Mouse (Mus musculus) neutrophil, adult 5-6 weeks (primary cell): ENCODE results near the gene Uba3. TPM values are rescaled to one million over a fixed set of nuclear protein-coding genes. Genes with fewer than 3 reads are reported as not detected.

ENCODE experiments used
- ATAC-seq: fragments of 151-379, 151-347 bp; 2 replicates; pipeline ENCODE4 v1.8.0; 2017; ENCODE audit warnings: mild to moderate bottlenecking, moderate TSS enrichment; ENCODE audit not compliant: insufficient number of reproducible peaks, poor library complexity, low FRiP score, severe bottlenecking; ENCODE audit errors: extremely low read depth
- total RNA-seq: library from RNA; stranded (forward); fragments of 200-1000 nt; gene quantifications from 2 replicates; pipeline ENCODE4 v1.2.3, GENCODE M21; 2017

Gene Uba3
- total RNA-seq, 1 experiment from 2014 or later: 68.9 TPM

DNA sequence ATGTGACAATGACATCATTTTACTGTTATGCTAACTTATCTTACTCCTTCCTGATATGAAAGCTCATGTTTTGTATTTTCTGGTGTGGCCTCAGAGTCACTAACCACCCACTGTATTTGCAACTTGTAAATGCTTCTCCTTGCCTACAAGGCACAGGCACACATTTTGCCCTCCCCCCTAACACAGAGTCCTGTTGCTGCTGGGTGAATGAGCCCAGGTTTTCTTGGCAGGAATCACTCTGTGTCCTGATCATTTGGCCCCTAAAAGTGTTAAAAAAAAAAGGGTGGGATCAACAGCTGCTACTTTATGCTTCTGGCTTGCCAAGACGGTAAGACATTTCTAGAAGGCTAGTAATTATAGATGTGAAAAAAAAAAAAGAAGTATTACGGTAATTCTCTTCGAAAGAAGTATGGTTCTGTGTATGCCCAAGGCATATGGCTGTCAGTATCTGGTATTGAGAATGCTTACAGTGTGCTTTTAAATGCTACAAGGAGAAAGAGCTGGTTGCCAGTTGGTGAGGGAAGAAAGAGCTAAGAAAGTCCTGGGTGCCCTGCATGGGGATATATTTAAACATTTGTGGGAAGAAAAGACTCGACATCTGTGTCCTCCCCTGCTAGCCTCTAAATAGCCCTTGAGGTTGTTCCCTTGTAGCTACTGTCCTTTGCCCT, 10.8 kb upstream of the Uba3 start:
- no peak for ATAC-seq

DNA sequence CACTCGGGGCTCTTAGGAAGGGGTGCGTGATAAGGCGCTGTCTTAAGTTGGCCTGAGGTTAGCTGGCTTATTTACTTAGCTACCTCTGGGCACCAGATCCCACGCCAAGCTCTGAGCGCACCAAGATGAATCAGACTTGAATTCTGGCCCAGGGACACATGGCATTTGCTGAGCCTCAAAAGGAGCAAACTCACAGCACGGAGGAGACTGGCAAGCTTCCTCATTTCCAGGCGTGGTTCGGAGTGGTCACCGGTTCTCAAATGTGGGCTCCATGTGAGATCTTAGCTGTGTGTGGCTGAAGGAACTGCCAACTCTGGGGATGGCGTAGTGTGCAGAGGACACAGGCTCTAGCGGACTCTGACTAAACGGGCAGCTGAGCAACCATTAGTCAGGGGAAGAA, 6.5 kb upstream of the Uba3 start:
- ATAC-seq: peak; percentile 20; the same call in 1 of the 2 replicates

DNA sequence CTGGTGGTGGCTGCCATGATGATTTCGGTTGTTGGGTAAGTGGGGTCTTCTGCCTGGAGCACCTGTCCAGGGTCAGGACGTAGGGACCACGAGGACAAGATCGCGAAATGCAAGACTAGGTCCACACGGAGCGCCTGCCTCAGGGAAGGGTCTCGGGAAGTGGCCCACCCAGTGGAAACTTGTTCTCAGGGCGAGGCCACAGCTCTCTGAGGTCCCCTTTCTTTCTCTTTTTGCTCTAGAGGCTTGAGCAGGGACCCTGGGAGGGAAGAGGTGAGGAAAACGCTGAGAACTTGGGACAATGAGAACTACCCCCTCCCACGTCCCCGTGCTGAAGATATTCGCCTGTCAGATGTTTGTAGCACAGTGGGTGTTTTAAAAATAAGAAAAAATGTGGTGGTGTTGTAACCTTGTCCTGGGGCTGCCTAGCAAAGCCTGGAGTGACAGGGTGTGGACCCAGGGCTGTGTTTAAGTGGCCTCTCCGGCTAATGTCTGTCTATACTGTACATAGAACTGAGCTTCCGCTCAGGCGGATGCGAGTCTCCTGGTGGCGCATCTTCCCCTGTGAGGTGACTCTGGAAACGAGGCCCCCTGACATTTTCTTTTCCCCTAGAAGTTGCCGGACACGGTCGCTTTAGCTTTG, 5.6 kb upstream of the Uba3 start:
- 0 out of 2 replicates have a peak, but pooled peaks have one; percentile 18 for ATAC-seq

DNA sequence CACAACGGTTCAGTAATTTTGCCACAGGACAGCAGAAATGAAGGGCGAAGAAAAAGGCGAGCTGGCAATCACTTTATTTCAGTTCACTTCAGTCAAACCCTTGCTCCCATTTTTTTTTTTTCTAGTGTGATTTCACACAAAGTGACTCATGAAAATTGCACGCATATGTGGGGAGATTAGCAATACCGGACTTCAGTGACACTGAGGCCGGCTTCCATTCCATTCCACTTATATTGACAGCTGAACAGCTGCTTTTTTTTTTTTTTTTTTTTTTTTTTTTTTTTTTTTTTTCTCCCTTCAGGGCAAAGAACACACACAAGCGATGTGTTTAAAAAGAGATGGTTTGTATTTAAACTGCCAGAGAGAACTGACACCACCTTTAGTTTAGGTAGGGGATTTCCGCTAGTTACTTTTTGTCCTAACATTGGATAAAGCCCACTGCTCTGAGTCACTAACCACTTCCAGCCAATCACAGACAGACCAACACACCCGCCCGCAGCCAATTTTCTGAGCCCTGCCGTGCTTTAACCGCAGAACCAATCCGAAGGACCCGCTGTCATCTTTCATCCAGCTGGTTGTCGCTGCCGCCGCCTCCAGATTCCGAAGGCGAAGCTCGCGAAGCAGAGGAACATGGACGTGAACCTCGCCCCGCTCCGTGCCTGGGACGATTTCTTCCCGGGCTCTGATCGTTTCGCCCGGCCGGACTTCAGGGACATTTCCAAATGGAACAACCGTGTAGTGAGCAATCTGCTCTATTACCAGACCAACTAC, 4.9 kb upstream of the Uba3 start, which contains the start of gene Arl6ip5:
Gene Arl6ip5 (plus strand): TSS at position 499 of the 771 bp plus-strand sequence.
- peak; percentile 81 for ATAC-seq

DNA sequence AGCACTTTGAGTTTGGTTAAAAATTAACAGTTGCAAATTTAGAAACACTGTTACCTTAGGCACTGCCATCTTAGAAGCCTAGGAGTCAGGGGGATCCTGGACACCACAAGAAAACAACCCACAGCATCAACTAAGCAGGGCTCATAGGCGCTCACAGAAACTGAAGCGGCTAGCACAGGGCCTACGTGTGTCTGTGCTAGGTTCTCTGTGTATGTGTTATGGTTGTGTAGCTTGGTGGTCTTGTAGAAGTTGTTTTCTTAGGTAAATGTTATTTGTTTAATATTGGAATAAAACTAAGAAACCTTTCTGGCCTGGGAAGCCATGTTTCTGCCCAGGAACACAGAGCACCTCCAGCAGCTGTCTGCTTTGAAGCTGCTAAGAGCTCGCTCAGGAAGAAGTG, 4.3 kb upstream of the Uba3 start:
- ATAC-seq: no peak

DNA sequence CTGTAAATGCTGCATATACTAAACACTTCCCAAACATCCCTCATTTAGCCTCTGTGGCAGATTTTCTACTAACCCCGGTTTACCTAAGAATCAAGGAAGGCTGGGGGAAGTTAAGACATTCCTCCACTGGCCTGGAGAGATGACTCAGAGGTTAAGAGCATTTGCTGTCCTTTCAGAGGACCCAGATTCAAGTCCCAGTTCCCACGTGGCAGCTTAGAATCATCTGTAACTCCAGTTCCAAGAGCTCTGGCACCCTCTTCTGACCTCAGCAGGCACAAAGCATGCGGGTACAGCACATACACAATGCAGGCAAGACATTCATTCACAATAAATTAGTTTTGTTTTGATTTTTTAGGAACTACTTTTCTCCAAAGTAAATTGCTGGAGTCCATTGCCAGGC, 3.8 kb upstream of the Uba3 start:
- no peak for ATAC-seq

DNA sequence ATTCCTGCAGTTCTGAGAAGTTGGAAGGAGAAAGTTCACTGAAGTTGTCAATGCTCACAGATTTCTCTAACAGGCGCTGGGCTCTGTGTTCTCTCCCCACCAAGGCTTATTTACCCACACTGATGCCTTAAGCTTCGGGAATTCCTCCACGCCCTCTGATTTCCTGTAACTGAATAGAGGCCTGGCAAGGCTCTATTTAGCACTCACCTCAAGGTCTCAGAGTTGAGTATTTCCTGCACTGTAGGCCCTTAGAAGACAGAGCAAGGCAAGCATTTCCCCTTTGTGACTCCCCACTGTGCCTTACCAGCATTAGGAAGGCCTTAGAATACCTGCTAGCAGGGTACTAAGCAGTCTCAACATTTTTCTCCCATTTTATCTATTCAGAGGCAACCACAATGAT, 3.0 kb upstream of the Uba3 start:
- ATAC-seq: no peak

DNA sequence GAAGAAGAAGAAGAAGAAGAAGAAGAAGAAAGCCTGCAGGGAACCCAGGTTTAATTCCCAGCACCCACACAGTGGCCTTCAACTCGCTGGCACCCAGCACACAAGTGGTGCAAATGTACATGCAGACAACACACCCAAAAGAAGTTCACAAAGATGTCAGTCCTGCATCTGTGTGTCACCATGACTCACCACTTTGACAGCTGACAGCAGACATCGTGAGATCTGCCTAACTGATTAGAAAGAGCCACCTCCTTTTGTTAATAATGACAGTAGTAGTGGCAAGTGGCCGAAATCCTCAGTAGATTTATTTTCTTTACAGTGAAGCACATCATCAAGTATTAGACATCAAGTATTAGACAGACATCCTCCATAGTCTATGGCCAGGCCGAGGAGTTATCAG, 1.6 kb upstream of the Uba3 start:
- no peak for ATAC-seq

DNA sequence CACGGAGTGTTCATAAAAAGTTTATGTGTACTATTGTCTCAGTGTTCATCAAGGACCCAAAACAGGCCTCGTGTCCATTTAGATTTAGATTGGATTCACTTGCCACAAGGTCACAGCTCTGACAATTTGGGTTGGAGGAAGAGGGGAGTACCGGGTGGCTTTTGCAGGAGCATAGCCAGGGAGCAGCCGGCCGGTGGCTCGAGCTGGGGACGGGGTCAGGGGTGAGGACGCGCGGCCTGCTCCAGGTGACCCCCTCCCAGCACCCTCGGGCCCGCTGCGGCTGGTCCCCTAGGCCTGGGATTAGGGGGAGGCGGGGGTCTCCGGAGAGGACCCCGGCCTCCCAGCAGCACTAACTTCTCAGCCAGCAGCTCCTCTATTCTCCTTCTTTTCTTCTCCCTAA, 495 bp downstream of the Uba3 start:
- ATAC-seq: no peak

DNA sequence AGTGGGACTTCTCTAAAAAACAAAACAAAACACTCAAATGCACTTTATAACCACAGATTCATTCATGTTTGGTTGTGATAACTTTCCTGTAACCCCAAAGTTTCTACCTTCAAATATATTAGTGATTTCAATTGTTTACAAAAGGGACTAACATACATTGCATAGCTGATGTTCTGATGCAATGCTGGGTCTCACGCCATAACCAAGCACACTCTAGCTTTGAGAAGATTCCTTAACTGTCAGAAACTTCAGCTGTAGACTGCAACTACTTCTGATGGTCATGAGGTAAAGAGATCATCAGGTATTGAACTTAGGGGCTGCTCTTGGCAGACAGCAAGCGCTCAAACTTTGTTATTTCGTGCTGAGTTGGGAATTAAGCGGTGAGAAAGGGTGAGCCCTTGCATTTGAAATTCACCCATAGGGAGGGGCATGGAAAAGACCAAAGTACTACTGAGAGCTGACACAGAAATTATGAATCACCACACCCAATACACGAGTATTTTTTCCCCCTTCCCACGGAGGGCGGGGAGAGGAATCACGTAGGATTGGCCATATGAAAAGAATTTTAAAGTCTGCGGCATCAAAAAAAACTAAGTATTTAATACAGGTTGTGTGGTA, 1.1 kb downstream of the Uba3 start:
- ATAC-seq: no peak

DNA sequence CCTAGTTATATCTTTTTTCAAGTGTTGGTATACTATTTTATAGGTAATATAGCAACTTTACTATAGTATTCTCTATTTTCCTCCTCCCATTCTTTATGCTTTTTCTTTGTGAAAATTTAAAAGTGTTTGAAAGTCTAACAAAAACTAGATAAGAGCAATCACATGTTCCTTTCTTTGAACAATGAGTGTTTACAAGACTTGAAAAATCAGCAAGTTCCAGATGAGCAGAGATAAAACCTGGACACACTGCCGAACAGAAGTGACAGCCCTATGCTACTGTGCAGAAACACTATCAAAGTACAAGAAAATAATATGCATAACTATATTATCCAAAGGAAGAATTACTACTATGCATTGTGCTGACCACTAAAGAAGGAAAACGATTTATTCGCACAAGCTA, 3.0 kb downstream of the Uba3 start:
- ATAC-seq: no peak

DNA sequence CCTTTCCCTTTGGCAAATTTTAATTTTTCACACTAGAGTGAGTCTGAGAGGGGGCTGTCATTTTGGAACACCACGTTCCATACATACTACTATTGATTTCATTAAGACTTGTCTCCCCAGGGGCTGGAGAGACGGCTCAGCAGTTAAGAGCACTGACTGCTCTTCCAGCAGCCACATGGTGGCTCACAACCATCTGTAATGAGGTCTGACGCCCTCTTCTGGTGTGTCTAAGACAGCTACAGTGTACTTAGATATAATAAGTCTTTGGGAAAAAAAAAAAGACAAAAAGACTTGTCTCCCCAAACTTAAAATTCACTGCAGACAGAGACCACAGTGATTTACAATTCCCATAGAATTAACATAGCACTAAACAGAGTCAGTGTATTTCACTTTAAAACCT, 5.0 kb downstream of the Uba3 start:
- ATAC-seq: no peak

DNA sequence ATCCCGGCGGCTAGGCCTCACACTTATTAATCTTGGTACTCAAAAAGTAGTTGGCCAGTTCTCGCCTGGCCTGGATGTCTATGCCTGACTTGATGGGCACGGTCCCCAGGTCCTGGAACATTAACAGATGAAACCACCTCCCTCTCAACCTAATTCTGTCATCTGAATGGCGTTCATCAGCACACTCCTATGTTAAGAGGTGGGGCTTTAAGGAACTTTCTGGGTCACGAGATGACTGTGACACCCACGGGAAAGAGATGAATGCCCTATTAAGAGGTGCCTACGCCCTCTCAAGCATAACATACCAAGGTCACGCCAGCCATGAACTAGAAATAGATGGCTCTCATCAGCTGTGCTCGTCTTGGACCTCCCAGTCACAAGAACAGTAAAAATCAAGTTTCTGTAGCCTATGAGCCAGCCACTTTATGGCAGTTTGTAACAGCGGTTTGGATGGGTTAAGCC, 26.0 kb downstream of the Uba3 start:
- ATAC-seq: peak; percentile 47

DNA sequence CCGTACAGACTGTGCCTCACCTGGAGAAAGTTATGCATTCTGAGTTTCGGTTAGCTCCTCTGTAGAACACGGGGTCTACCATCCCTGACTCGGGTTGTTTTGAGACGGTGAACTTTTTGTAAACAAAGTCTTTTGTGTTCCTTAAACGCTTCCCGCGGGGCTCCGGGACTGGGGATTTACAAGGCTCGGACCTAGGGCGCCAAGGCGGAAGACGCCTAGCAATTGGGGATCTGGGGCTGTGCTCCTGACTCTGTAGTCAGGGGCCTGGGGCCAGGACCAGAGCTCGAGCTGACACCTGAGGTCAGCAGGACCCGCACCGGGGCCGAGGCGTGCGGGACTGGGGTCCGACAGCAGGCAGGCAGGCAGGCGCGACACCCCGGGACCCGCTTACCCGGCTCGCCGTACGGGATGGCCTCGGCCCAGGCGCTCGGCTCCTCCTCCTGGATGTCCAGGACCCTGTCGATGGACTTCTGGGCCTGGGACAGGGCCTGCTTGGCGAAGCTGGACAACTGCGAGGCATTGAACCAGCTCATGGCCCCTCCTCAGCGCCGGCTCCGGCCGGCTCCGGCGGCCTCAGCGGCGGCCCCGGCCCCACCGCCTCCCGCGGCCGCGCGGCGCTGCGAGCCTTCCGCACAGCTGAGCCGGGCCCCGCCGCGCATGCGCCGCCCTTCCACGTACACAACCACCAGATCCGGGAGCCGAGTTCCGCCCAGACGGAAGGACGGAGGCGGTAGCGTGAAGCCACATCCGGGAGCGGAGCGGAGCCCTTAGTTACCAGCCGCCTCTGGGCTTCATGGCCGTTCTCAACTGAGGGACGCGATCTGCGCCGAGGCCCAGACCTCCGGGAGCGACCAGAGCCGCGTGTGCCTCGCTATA, 26.7 kb downstream of the Uba3 start, which contains the start of gene Tmf1:
Gene Tmf1 (minus strand): TSS at position 632 of the 876 bp plus-strand sequence.
- peak; percentile 97 for ATAC-seq

DNA sequence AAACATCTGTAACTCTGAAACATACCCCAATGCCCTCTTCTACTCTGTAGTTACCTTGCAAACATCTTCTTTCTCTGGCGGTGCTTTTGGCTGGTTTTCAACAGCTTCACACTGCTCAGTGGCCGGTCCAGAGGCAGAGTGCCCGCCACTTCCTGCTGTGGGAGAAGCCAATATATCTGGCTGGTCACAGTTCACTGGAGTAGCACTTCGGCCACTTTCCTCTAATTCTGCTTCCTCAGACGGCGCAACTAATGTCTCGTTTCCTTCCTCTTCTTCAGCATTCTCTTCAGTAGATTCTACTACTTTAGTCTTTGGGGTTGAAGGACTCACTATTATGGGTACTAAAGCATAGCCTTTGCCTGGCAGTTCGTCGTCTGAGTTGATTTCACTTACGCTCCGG, 29.7 kb downstream of the Uba3 start:
- ATAC-seq: no peak

DNA sequence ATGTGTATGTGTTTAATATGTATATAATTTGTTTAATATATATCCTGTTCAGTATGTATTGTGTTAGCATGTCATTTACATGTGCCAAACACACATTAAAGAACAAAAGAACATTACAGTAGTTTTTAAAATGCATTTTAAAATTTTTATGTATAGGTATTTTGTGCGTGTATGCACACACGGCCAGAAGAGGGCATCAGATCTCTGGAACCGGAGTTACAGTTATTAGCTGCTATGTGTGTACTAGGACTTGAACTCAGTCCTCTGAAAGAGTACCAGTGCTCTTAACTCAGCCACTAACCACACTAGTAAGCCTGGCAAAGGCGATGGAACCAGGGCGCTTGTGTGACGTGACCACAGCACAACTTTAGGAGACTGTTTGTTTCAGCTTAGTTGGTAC, 55.3 kb downstream of the Uba3 start:
- 0 out of 2 replicates have a peak, but pooled peaks have one; percentile 37 for ATAC-seq

DNA sequence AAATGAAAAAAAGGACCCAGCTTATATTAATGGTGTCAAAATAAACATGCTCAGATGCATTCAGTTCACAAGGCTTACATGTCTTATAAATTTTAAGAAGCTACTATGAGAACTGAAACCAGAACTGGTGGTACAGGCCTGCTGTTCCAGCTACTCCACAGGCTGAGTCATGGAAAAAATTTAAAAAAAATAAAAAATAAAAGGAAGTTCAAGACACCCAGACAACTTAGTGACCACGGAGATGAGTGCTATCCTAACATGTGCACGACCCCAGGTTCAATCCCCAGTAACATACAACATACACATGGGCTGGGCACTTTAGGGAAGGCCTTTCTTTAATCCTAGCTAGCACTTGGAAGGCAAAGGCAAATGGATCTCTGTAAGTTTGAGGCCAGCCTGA, 55.7 kb downstream of the Uba3 start:
- no peak for ATAC-seq
